Mouse (Mus musculus): ENCODE measurements around the gene F12.

DNA sequence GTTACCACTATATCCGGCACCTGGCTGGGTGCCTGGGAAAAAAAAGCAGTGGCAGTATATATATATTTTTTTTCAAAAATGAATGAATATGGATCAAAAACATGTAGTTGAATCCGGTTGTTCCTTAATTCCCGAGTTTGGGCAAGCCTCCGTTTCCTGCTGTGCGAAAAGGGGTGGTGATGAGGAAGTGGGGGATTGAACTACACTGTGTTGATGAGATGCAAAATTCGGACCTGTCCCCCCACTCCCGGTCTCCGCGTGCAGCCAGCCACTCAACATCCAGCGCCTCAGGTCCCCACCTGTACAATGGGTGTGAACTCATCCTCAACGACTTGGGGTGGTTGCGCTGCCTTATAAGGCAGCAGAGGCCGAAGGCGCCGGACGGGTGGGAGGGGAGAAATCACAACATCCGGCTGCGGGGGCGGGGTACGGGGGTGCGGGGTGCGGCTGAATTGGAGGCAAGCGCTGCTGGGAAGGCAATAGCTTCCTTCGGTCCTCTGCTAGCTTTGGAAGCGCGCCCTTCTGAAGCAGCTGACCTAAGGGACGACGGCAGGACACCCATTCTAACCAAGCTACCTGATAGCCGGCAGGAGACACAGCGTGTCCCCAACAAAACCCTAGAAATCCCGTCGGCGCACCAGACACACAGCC, 17.8 kb upstream of the F12 start:
- TF ChIP-seq POLR2A (IDR thresholded peaks at IDR 0.05; ENCODE audit: low read depth, low read length) (peak; percentile 92), CTCF (conservative IDR thresholded peaks at IDR 0.05 in 1 of 2, IDR thresholded peaks at IDR 0.05 in 1 of 2; ENCODE audit: low read depth in 2 of 2, low read length in 2 of 2) (no peak), NELFE (IDR thresholded peaks at IDR 0.05; ENCODE audit: low read depth, low read length) (peak; percentile 90), JUN (IDR thresholded peaks at IDR 0.05; ENCODE audit: insufficient read depth, low read depth, low read length) (no peak), JUND (conservative IDR thresholded peaks at IDR 0.05; ENCODE audit: low read depth, low read length) (no peak), CHD1 (IDR thresholded peaks at IDR 0.05; ENCODE audit: low read depth, low read length) (no peak), TCF12 (IDR thresholded peaks at IDR 0.05; ENCODE audit: low read depth, low read length) (peak; percentile 79; the same call in 1 of the 2 replicates), MYC (IDR thresholded peaks at IDR 0.05; ENCODE audit: low read depth, low read length) (peak; percentile 82), IRF4 (IDR thresholded peaks at IDR 0.05; ENCODE audit: low read depth, low read length) (peak; percentile 27; the same call in 1 of the 2 replicates), EP300 (IDR thresholded peaks at IDR 0.05; ENCODE audit: low read length) (no peak), MAFK (IDR thresholded peaks at IDR 0.05; ENCODE audit: insufficient replicate concordance, low read length) (no peak), USF1 (IDR thresholded peaks at IDR 0.05; ENCODE audit: low read depth, low read length) (no peak)

Data from CH12.LX (cell line).